Mouse (Mus musculus): ENCODE measurements around the gene Crygc.

The Crygc gene

GRCm38 (mm10) chr1:65073589-65073988 lies at the start of gene Crygc:
TSS of gene Crygc (minus strand) at chr1:65073689.
- DNase-seq (ENCODE audit: low read depth, low spot score) = no peak

- DNase-seq (ENCODE audit: low read depth, low spot score) = peak; percentile 81
Observed at GRCm38 (mm10) chr1:65122574-65123372, 49.3 kb upstream of the Crygc start, which contains the start of gene D630023F18Rik. TSS of gene D630023F18Rik (minus strand) at chr1:65123214.

GRCm38 (mm10) chr1:65119438-65119837 lies 45.9 kb upstream of the Crygc start, which contains the start of gene Gm28845:
TSS of gene Gm28845 (minus strand) at chr1:65119558.
- DNase-seq (ENCODE audit: low read depth, low spot score) = no peak

- DNase-seq (ENCODE audit: low read depth, low spot score) = no peak
Observed at GRCm38 (mm10) chr1:65118150-65118913, 44.8 kb upstream of the Crygc start.

- DNase-seq (ENCODE audit: low read depth, low spot score) = no peak
Observed at GRCm38 (mm10) chr1:65113536-65114172, 40.2 kb upstream of the Crygc start.

- DNase-seq (ENCODE audit: low read depth, low spot score) = no peak
Observed at GRCm38 (mm10) chr1:65112807-65113196, 39.3 kb upstream of the Crygc start.

- DNase-seq (ENCODE audit: low read depth, low spot score) = peak; percentile 91
Observed at GRCm38 (mm10) chr1:65112031-65112806, 38.7 kb upstream of the Crygc start.

- no peak for DNase-seq (ENCODE audit: low read depth, low spot score)
Observed at GRCm38 (mm10) chr1:65109756-65110435, 36.4 kb upstream of the Crygc start.

GRCm38 (mm10) chr1:65109196-65109595 lies 35.7 kb upstream of the Crygc start:
- no peak for DNase-seq (ENCODE audit: low read depth, low spot score)

- DNase-seq (ENCODE audit: low read depth, low spot score) = no peak
Observed at GRCm38 (mm10) chr1:65107654-65108279, 34.3 kb upstream of the Crygc start.

- DNase-seq (ENCODE audit: low read depth, low spot score) = no peak
Observed at GRCm38 (mm10) chr1:65103273-65103672, 29.8 kb upstream of the Crygc start, which contains the start of gene Cryga. TSS of gene Cryga (minus strand) at chr1:65103373.

- no peak for DNase-seq (ENCODE audit: low read depth, low spot score)
Observed at GRCm38 (mm10) chr1:65096953-65097352, 23.5 kb upstream of the Crygc start.

- peak; percentile 52 for DNase-seq (ENCODE audit: low read depth, low spot score)
Observed at GRCm38 (mm10) chr1:65091566-65091965, 18.1 kb upstream of the Crygc start.

GRCm38 (mm10) chr1:65090370-65090769 lies 16.9 kb upstream of the Crygc start:
- DNase-seq (ENCODE audit: low read depth, low spot score) = no peak

- no peak for DNase-seq (ENCODE audit: low read depth, low spot score)
Observed at GRCm38 (mm10) chr1:65088567-65089356, 15.3 kb upstream of the Crygc start.

GRCm38 (mm10) chr1:65082188-65082587 lies 8.7 kb upstream of the Crygc start, which contains the start of gene Crygb:
TSS of gene Crygb (minus strand) at chr1:65082288.
- DNase-seq (ENCODE audit: low read depth, low spot score) = no peak

- DNase-seq (ENCODE audit: low read depth, low spot score) = peak; percentile 3
Observed at GRCm38 (mm10) chr1:65075607-65076006, 2.1 kb upstream of the Crygc start.

GRCm38 (mm10) chr1:65067842-65068241 lies 5.6 kb downstream of the Crygc start:
- DNase-seq (ENCODE audit: low read depth, low spot score) = no peak

- DNase-seq (ENCODE audit: low read depth, low spot score) = no peak
Observed at GRCm38 (mm10) chr1:65064201-65064600, 9.3 kb downstream of the Crygc start.
